Mouse (Mus musculus) heart, embryonic 16.5 days (tissue): ENCODE data around the gene P2ry12. TPM values are rescaled to one million over a fixed set of nuclear protein-coding genes. Genes with fewer than 3 reads are reported as not detected.

Source experiments
- ATAC-seq: fragments of 200-750 bp; cut with Nextera tagmentation; replicated peaks from 2 replicates; pipeline ENCODE4 v1.8.0; 2017; ENCODE audit warnings: moderate number of reproducible peaks; ENCODE audit not compliant: insufficient read depth, low FRiP score; ENCODE audit errors: extremely low read depth
- H3K27ac ChIP-seq: fragments of 300-500 bp; sonication (generic); 2 replicates; pipeline ENCODE4 v1.5.1; 2014; ENCODE audit warnings: mild to moderate bottlenecking, low read length, control low read depth, moderate library complexity
- H3K27me3 ChIP-seq: fragments of 300-500 bp; sonication (generic); 2 replicates; pipeline ENCODE4 v1.6.1; 2014; ENCODE audit warnings: low read length, mixed read lengths; ENCODE audit not compliant: control insufficient read depth, insufficient read depth
- H3K36me3 ChIP-seq: fragments of 300-500 bp; sonication (generic); 2 replicates; pipeline ENCODE4 v1.6.1; 2014; ENCODE audit not compliant: control insufficient read depth, insufficient read depth
- H3K4me1 ChIP-seq: fragments of 300-500 bp; sonication (generic); 2 replicates; pipeline ENCODE4 v1.6.1; 2014; ENCODE audit warnings: low read length, mixed read lengths; ENCODE audit not compliant: control insufficient read depth, insufficient read depth
- H3K4me2 ChIP-seq: fragments of 300-500 bp; sonication (generic); 2 replicates; pipeline ENCODE4 v1.6.1; 2014; ENCODE audit warnings: low read depth, mild to moderate bottlenecking, control low read depth, low read length
- H3K4me3 ChIP-seq: fragments of 300-500 bp; sonication (generic); 2 replicates; pipeline ENCODE4 v1.5.1; 2014; ENCODE audit warnings: mild to moderate bottlenecking, control low read depth, low read length
- H3K9ac ChIP-seq: fragments of 300-500 bp; sonication (generic); 2 replicates; pipeline ENCODE4 v1.6.1; 2014; ENCODE audit warnings: low read length, control low read depth
- H3K9me3 ChIP-seq: fragments of 300-500 bp; sonication (generic); replicated peaks from 2 replicates; pipeline ENCODE4 v1.6.1; 2016; ENCODE audit warnings: low read length; ENCODE audit not compliant: control insufficient read depth
- WGBS: fragments of 180-500 bp; shearing (Covaris S2); extraction: QIAGEN DNeasy Blood & Tissue Kit; methylation state at CpG from one replicate; pipeline ENCODE4 v1.1.7; 2014; 5-methylcytosine and 5-hydroxymethylcytosine counted together
- polyA plus RNA-seq: library from polyadenylated mRNA; unstranded; fragments of >200 nt; fragmentation: Nextera tagmentation; extraction: Ambion mirVana; gene quantifications from 2 replicates; pipeline ENCODE4 v1.2.1, GENCODE M21; 2015

The P2ry12 gene
- polyA plus RNA-seq, 1 experiment from 2014 or later = 1.0 TPM

- Histone ChIP-seq H3K27me3 (no peaks in the 10 kb centered on the region), H3K27ac (no peak overlapping the region), H3K4me1 (peaks cover 2% of the 10 kb centered on the region; the same call in 1 of the 2 replicates), H3K9ac (no peak overlapping the region), H3K9me3 (no peaks in the 10 kb centered on the region), H3K36me3 (no peaks in the 10 kb centered on the region), H3K4me3 (no peak overlapping the region), H3K4me2 (no peak overlapping the region)
- ATAC-seq = no peak
- WGBS = 86% methylated on average over 10 of the region's 10 CpGs
Measured at GRCm38 (mm10) chr3:59217211-59217610, 45.5 kb downstream of the P2ry12 start.

- Histone ChIP-seq H3K36me3 (no peaks in the 10 kb centered on the region), H3K9me3 (no peaks in the 10 kb centered on the region), H3K4me3 (no peak overlapping the region), H3K4me2 (no peak overlapping the region), H3K27ac (no peak overlapping the region), H3K27me3 (no peaks in the 10 kb centered on the region), H3K9ac (no peak overlapping the region), H3K4me1 (peaks cover 4% of the 10 kb centered on the region; the same call in 1 of the 2 replicates)
- no peak for ATAC-seq
Measured at GRCm38 (mm10) chr3:59212404-59212803, 50.3 kb downstream of the P2ry12 start.

- H3K9me3 ChIP-seq = no peaks in the 10 kb centered on the region
- H3K9ac ChIP-seq = no peak overlapping the region
- H3K4me3 ChIP-seq = no peak overlapping the region
- ATAC-seq = no peak
- H3K27me3 ChIP-seq = no peaks in the 10 kb centered on the region
- peaks cover 4% of the 10 kb centered on the region; the same call in 1 of the 2 replicates for H3K4me1 ChIP-seq
- no peak overlapping the region for H3K27ac ChIP-seq
- H3K4me2 ChIP-seq = no peak overlapping the region
- H3K36me3 ChIP-seq = no peaks in the 10 kb centered on the region
- 82% methylated on average over 8 of the region's 8 CpGs for WGBS
Measured at GRCm38 (mm10) chr3:59211784-59212183, 50.9 kb downstream of the P2ry12 start.

GRCm38 (mm10) chr3:59210727-59211126, 51.9 kb downstream of the P2ry12 start, which contains the start of gene P2ry13:
TSS of gene P2ry13 (minus strand) at chr3:59210882.
- Histone ChIP-seq H3K27ac (no peak within 1 kb of the TSS), H3K4me2 (no peak within 1 kb of the TSS), H3K4me1 (peaks cover 8% of the 10 kb centered on the region), H3K27me3 (no peaks in the 10 kb centered on the region), H3K36me3 (no peaks in the 10 kb centered on the region), H3K9me3 (no peaks in the 10 kb centered on the region), H3K4me3 (no peak within 1 kb of the TSS), H3K9ac (no peak within 1 kb of the TSS)
- WGBS = 86% methylated on average over 6 of the region's 6 CpGs
- ATAC-seq = no peak

GRCm38 (mm10) chr3:59210089-59210488, 52.6 kb downstream of the P2ry12 start:
- 48% methylated on average over 8 of the region's 8 CpGs for WGBS
- H3K9ac ChIP-seq = no peak overlapping the region
- no peak overlapping the region for H3K4me2 ChIP-seq
- no peaks in the 10 kb centered on the region for H3K27me3 ChIP-seq
- no peaks in the 10 kb centered on the region for H3K9me3 ChIP-seq
- peaks cover 14% of the 10 kb centered on the region for H3K4me1 ChIP-seq
- H3K4me3 ChIP-seq = no peak overlapping the region
- H3K27ac ChIP-seq = no peak overlapping the region
- no peaks in the 10 kb centered on the region for H3K36me3 ChIP-seq
- no peak for ATAC-seq

GRCm38 (mm10) chr3:59208650-59209548, 53.8 kb downstream of the P2ry12 start:
- H3K4me2 ChIP-seq = no peak overlapping the region
- no peak overlapping the region for H3K9ac ChIP-seq
- H3K4me3 ChIP-seq = no peak overlapping the region
- H3K4me1 ChIP-seq = peaks cover 26% of the 10 kb centered on the region
- H3K9me3 ChIP-seq = no peaks in the 10 kb centered on the region
- H3K27ac ChIP-seq = no peak overlapping the region
- ATAC-seq = no peak
- 59% methylated on average over 4 of the region's 4 CpGs for WGBS
- H3K27me3 ChIP-seq = no peaks in the 10 kb centered on the region
- H3K36me3 ChIP-seq = no peaks in the 10 kb centered on the region

- ATAC-seq = no peak
- H3K9ac ChIP-seq = no peak overlapping the region
- H3K9me3 ChIP-seq = no peaks in the 10 kb centered on the region
- no peak overlapping the region for H3K27ac ChIP-seq
- H3K4me3 ChIP-seq = no peak overlapping the region
- peaks cover 29% of the 10 kb centered on the region for H3K4me1 ChIP-seq
- H3K4me2 ChIP-seq = no peak overlapping the region
- no peaks in the 10 kb centered on the region for H3K36me3 ChIP-seq
- 70% methylated on average over 4 of the region's 4 CpGs for WGBS
- H3K27me3 ChIP-seq = no peaks in the 10 kb centered on the region
Measured at GRCm38 (mm10) chr3:59205941-59206340, 56.7 kb downstream of the P2ry12 start.

- Histone ChIP-seq H3K9ac (no peak overlapping the region), H3K36me3 (no peaks in the 10 kb centered on the region), H3K27ac (peak overlapping the region; percentile 56), H3K4me2 (peak overlapping the region; percentile 45; the same call in 1 of the 2 replicates), H3K4me3 (no peak overlapping the region), H3K4me1 (peaks cover 29% of the 10 kb centered on the region), H3K9me3 (no peaks in the 10 kb centered on the region), H3K27me3 (no peaks in the 10 kb centered on the region)
- 24% methylated on average over 11 of the region's 11 CpGs for WGBS
- peak; percentile 59 for ATAC-seq
Measured at GRCm38 (mm10) chr3:59204719-59205503, 57.8 kb downstream of the P2ry12 start.
